Mouse (Mus musculus) neutrophil, adult 5-6 weeks (primary cell): ENCODE measurements at regions not wholly inside any gene's neighbourhood (a gene's known extent, or its start where the extent isn't known, plus 50 kb on each side); places are given as distances from the start of the nearest gene placed in this dataset.

Experiments
- ATAC-seq: fragments of 151-379, 151-347 bp; 2 replicates; pipeline ENCODE4 v1.8.0; 2017; ENCODE audit warnings: mild to moderate bottlenecking, moderate TSS enrichment; ENCODE audit not compliant: insufficient number of reproducible peaks, poor library complexity, low FRiP score, severe bottlenecking; ENCODE audit errors: extremely low read depth

DNA sequence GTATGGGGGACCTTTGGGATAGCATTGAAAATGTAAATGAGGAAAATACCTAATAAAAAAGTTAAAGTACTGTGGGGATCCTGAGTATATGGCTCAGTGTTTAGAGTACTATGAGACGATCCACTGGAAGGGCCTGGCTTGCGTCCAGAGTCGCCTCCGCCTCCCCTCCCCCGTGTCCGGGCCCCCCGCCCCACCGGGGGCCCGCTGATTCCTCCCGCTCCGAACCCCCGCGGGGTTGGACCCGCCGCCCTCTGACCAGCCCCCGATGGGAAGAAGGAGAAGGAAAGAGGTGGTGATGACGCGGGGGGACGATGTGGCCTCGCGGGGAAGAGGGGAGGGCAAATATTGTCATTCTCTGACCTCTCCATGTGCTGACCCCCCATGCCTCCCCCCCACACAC, 234.0 kb upstream of the 9530002B09Rik start:
- ATAC-seq: peak; percentile 83
